Mouse (Mus musculus) forelimb bud, embryonic 11.5 days (tissue): Measurements from ENCODE around the gene Vasp.
A peak's percentile ranks its signal among the peaks of the same experiment; 100 is the strongest.

Experiments
- DNase-seq: peaks from one replicate; pipeline ENCODE4 v3.0.0-alpha.2; 2012; ENCODE audit warnings: low read depth, low spot score

Vasp gene

DNA sequence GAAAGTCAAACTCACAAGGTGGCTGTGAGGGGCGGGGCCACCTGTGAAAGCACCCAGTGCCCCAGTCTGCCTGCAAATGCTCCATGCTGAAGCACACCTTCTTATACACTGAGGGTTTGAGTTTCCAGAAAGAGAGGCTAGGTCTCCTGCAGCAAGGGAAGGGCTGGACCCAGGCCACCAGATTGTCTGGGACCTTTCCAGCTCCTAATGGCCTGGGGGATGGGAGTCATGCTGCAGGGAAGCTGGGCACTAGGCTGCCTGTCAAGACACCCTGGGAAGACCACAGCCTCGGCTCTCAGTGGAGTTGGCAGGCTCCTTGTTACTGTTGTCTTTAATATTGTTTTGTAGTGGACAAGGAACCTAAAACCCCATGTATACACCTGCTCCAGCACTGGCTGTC lies 35.2 kb downstream of the Vasp start:
- DNase-seq: no peak

DNA sequence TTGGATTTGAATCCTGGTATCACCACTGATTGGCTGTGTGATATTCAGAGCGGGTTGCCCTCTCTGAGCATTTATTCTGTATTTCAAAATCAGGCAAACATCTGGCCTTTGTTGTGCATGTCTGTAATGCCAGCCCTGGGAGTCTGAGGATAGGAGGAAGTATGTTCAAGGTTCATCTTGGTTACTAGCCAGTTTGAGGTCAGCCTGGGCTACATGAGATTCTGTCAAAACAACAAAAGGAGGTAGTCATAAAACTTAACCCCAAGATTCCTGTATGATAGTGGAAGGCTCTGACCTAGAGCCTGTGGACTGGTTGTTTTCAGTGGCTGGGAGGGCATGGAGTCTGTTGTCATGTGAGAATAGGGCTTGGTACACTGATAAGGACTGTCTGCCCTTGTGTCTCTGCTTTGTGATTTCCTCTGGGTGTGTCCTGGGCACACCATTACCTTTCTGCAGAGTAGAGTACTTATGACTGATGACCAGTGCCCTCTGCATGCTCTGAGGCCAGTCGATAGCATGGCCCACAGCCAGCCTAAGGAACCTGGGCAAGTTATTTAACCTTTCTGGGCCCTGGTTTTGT lies 36.4 kb downstream of the Vasp start:
- DNase-seq: no peak

DNA sequence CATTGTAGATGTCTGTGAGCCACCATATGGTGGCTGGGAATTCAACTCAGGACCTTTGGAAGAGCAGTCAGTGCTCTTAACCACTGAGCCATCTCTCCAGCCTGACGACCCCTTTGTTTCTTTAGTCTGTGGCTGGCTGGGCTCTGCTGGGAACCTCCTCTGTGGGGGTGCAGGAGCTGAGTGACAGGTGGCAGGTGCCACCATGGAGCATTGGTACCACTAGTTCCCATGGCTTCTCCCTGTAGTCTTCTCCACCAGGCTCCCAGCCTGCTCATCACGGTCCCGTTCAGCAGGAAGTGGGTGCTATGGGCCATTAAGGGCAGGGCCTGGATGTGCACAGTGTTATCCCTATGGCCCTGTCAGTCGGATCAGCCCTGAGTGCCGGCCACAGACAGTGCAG lies 37.0 kb downstream of the Vasp start:
- DNase-seq: no peak

DNA sequence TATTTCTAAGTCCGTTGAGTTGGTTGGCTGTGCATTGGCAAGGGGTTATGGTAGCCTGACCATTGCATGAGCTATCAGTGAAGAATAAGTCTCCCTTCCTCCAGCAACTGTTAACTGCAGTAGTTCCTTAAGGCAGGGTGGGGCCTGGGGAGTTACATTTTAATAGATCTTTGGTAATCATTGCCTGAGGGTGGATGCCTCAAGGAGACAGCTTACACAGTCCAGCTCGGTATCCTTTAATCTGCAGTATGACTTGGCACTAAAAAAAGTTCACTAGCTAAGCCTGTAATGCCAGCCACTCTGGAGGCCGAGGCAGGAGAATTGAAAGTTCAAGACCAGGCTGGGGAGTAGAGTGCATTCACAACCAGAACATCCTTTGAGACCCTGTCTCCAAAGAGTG lies 39.8 kb downstream of the Vasp start:
- DNase-seq: no peak

DNA sequence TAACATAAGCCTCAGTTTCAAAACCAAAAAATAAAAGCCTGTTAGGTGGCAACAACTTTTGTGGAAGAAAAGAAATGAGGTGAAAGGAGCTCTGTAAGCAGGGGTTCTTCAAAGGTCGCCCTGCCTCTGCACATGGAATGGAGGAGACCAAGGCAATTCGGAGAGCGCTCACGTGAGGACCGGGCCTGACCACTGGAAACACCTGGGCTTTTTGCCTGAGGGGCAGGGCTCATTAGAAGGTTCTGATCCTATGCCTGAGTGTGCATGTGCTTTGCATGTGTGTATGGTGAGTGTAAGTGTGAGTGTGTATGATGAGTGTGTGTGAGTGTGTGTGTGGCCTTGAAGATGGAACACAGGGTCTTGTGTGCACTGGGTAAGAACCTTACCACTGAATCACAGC lies 40.7 kb downstream of the Vasp start:
- no peak for DNase-seq

DNA sequence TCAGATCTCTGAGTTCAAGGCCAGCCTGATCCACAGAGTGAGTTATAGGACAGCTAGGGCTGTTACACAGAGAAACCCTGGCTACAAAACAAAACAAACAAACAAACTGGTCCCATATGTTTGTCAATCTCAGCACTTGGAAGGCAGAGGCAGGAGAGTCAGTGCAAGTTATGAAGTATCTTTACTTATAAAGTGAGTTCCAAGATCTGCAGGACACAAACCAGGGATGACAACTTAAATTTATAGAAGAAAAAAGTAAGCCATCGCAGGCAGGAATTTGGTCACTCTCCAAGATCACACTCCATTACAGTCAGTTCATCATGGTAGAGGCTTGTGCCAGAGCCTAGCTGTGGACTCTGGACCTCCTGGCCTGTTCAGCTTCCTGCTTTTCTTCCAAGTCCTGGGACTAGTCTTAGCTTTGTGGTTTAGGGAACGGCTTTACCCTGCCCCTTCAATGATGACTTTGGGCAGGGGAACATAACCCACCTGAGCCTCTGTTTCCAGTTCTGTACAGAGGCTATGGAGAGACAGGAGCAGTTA lies 41.5 kb downstream of the Vasp start:
- no peak for DNase-seq

DNA sequence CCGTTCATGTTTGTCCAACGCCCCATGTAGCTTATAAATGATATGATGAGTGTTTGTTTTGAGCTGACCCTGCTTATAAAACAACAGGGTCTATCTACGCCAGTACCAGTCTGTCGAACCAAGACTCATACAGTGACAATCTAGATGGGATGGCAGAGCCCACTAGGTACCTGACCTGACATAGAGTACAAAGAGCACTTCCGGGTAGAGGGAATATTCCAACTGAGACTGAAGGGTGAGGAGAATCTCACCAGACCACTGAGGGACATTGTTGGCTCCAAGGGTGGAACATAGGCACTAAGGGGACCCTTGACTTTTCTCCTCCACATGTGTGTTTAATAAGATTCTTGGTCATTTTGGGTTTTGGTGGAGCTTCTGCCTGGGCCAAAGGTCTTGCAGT lies 42.2 kb downstream of the Vasp start:
- no peak for DNase-seq

DNA sequence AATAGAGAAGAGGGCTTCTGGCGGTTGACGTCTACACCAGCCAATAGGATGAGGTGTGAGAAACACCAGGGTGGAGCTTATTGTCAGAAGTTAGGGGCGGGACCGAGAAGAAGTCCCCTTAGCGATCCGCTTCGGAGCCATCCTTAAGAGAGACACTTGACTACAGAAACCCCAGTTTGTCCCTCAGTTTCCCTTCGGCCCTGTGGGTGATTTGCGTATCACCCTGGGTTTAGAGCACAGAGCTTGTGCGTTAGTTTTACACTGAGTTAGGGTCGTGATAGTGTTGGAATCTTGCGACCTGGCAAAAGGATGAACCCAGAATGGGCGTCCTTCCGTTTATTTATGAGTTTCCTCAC lies 42.8 kb downstream of the Vasp start:
- DNase-seq: no peak

DNA sequence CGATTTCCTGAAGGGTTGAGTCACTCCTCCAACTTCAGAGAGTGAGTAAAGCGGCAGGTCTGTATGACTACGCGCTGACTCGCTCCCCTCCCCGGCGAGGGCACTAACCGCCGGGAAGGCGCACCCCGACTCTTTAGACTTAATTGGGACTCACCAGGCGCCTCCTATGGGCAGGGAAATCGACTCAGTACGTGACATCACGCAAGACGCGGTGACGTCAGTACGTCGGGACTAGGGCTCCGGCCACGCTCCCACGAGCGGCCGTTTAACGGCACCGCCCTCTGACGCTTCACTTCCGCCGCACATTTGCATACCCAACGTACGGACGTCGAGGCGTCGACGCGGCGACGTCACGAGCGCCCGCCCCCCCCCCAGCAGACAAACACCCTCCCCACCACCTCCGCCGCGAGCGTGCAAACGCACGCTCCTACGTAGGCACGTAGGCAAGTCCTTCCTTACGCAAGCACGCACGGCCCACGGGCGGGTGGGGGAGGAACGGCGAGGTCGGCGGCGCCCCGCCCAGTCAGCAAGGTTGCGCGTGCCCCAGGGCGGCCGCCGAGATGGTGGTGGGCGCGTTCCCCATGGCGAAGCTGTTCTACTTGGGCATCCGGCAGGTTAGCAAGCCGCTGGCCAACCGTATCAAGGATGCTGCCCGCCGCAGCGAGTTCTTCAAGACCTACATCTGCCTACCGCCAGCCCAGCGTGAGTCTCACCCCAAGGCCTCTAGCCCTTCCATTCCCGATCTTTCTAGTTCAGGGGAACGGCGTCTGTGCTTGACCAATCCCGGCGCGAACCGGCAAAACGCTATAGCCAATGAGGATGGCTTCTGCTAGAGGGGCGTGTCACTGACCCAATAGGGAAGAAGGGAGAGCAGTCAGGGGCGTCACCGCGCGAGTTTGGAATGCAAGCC lies 43.5 kb downstream of the Vasp start, which contains the start of gene Opa3:
Gene Opa3 (plus strand): TSS at position 452 of the 910 bp plus-strand sequence.
- peak; percentile 100 for DNase-seq

DNA sequence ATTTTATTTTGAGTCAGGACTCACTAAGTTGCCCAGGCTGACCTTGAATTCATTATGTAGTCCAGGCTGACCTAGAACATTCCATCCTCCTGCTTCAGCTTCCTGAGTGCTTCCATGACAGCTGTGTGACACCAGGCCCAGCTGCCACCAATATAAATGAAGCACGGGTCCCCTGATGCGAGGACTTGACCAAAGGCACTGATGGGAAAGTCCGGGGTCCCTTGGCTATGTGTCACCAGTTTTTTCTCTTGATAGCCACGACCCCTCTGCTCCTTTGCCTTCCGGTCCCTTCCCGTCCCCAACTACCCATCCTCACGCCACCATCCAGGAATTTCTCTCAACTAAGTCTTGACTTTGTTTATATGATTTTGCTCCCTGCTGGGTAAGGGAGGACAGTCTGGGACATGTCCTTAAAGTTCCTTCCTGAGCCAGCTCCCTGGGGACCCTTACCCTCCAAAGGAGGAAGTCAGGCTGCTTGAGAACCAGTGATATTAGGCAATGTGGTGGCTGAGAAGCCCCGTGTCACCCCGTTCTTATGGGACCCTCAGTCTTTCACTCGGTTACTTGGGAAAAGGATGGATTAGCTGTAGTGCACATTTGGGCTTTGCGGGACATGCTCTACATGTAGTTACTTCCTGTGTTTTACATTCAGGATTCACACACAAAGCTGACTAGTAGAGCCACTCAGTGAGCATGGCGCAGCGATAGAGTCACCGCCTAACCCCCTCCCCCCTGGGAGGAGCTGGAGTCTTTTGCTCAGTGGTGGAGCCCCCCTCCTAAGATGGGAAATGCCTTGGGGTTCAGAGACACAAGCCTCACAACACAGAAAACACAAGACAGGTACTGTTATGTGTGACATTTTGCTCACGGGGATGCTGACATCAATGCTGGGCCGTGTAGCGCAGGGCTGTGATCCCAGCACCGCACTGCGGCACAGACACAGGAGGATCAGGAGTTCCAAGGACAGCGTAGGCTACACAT lies 44.5 kb downstream of the Vasp start:
- no peak for DNase-seq

DNA sequence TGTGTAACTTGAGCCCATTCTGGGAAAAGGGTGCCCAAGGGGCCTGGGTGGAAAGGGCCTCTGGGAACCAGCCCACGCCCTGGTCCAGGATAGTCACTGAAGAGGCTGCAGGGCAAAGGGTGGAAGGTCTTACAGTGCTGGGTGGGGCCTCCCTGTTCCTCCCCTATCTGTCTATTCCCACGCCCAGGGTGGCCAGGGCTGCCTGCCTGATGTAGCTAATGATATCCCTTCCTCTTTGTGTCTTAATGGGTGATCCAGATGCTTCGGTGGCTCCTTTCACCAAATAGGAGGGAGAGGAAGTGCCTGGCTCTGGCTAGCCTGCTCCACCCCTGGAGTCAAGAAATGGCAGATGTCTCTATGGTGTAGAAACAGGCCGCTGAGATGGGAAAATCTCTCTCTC lies 46.7 kb downstream of the Vasp start:
- no peak for DNase-seq

DNA sequence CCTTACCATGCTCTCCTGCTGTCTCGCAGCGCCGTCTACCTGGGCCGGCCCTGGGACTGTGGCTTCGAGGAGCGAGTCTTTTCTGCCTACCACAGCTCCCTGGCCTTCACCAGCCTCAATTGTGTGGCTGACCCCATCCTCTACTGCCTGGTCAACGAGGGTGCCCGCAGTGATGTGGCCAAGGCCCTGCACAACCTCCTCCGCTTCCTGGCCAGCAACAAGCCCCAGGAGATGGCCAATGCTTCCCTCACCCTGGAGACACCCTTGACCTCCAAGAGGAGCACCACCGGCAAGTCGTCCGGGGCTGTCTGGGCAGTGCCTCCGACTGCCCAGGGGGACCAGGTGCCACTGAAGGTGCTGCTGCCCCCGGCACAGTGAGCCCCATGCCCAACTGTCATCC lies 48.7 kb downstream of the Vasp start:
- DNase-seq: no peak

DNA sequence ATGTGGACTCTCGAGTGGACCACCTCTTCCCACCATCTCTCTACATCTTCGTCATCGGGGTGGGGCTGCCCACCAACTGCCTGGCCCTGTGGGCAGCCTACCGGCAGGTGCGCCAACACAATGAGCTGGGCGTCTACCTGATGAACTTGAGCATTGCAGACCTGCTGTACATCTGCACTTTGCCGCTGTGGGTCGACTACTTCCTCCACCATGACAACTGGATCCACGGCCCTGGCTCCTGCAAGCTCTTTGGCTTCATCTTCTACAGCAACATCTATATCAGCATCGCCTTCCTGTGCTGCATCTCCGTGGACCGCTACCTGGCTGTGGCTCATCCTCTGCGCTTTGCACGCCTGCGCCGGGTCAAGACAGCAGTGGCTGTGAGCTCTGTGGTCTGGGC lies 49.4 kb downstream of the Vasp start:
- no peak for DNase-seq

DNA sequence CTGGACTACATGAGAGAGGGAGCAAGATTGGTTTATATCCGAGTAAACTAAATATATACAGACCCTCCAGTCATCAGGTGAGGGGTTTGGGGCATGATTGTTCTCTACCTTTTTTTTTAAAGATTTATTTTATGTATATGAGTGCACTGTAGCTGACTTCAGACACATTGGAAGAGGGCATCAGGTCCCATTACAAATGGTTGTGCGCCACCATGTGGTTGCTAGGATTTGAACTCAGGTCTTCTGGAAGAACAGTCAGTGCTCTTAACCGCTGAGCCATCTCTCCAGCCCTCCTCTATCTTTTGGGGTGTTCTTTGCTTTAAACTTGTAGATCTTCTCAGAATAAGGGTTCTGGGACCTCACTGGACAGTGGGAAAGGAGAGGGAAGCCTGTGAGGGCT lies 51.6 kb downstream of the Vasp start:
- no peak for DNase-seq

DNA sequence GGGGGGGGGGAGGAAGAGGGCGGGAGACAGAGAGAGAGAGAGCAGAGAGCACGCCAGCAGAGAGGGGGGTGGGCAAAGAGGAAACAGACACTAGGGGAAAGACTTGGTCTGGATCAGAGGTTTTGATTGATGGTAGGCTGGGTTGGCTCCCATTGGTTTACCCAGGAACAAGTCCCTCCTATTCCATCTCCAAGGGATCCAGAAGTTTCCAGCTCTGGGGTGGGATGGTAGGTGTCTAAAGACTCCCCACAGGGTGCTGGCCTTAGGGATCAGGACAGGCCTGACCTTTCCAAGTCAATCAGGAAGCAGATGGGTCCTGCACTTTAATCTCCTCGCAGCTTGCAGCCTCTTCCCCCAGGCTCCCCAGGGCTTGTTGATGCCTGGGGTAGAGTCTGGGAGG lies 53.7 kb downstream of the Vasp start:
- no peak for DNase-seq

DNA sequence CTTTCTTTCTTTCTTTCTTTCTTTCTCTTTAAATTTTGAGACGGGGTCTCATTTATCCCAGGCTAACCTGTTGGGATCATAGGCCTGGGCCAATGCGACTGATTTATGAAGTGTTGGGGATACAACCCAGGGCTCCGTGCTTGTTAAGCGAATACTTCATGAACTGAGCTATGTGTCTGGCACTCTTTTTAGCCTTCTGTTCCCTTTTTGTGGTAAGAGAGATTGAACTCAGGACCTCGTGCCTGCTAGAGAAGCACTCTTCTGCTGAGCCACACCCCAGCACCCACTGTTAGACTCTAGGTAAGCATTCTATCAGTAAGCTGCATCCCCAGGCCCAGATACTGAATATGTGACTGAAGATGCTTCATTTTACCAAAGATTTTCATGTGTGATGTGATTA lies 54.1 kb downstream of the Vasp start:
- DNase-seq: peak; percentile 91

DNA sequence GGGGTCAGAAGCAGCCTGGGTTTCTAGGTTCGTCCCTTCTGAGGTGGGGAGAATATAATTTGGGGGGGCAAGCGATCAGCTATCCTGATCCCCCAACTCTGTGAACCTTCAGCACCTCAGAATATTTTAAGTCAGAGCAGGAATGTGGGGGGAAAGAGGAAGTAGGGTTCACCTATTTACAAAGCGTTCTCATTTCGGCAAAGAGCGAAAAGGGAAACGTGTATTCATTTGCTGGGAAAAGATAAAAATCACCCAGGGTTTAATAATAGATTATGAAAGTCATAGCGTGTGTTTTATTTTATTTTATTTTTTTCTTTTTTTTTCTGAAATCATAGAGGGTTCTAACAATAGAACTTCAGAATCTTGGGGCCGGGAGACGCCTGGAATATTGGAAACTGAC lies 56.7 kb downstream of the Vasp start:
- no peak for DNase-seq

DNA sequence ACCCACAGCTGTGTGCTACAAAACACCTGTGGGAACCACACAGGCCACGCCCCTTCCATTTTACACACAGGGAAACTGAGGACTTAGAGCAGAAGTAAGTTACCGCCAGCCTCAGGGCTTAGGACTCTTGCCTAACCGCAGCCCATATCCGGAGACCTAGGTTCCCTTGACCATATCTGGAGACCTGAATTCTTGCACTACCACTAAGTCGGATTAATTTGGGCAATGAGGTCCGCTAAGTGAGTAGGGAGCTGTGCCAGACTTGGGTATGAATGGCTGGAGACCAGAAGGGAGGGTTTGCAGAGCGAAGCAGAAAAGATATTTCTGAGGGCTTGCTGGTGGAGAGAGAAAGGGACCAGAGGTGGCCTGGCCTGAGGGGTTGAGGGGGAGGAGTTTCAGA lies 57.2 kb downstream of the Vasp start:
- no peak for DNase-seq

DNA sequence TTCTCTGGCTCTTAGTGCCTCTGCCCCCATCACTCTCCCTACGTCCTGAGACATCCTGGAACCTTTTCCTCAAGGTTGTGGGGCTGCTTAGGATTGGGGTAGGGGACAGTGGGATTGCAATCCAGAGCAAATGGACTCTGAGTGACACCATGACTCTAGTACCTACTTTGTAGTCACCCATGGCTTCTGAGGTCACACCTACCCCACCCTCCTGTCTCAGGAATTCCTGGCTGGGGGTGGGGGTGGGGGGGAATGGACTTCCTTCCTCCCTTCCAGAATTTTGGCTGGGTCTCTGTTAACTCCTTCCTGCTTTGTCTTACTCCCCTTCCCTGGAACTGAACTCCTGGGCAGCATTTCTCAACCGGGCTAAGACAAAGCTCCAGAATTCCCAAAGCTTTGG lies 58.2 kb downstream of the Vasp start:
- no peak for DNase-seq

DNA sequence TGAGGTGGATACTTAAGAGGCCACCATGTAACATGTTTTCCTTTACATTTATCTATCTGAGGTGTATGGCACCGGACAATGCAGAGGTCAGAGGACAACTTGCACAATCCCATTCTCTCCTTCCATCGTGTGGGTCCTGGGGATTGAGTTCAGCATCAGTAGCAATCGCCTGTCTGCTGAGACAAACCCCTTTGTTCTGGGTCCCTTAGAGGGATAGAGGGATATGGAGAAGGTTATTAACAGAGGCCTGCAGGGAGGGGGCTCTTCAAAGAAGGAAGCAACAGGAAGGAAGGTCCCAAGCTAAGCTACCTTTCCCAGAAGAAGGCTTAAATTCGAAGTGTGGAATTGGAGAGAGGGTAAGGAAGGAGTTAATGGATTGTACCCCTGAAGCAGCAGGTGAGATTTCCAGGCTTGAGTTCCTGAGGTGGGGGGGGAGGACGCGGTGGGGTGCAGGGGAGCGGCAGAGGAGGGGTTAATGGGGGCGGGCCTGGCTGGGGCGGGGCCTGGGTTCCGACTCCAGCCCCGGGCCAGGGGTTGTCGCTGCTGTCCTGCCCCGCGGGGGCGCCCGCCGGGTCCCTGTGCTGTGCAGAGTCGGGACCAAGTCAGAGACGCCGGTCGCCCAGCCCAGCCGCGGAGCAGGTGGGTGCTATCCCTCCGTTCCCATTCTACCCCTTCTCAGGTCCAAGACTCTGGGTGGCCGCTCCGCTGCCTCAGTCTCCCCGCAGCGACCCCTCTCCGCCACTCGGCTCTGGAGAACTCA lies 59.4 kb downstream of the Vasp start, which contains the start of gene Gpr4:
Gene Gpr4 (plus strand): TSS at position 543 of the 760 bp plus-strand sequence.
- DNase-seq: no peak

DNA sequence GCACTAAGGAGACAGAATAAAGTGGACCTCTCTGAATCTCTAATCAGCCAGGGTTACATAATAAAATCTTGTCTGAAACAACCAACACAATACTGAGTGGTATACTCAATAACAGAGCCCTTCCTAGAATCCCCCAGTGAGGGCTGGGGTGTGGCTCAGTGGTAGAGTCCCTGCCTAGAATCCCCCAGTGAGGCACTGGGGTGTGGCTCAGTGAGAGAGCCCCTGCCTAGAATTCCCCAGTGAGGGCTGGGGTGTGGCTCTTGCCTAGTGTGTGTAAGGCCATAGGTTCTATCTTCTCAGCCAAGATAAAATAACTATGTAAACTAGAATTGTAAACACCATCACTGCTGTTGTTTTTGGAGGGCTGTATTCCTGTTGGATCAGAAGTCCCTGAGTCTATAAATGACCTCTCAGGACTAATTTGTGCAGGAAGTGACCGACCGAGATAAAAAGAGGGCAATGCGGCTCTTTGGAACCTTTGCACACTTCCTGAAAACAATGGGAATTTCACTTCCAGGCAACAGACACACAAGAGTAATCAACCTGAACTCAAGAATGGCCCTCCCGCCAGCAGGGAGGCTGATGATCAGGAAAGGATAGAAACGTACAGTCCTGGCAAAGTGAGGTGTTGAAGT lies 60.5 kb downstream of the Vasp start:
- DNase-seq: no peak
